Mouse (Mus musculus) brain, embryonic 18.5 days (tissue): ENCODE results near the gene Deup1.

Experiments
- DNase-seq: peaks from one replicate; pipeline ENCODE4 v3.0.0-alpha.2; 2012; ENCODE audit warnings: low read depth, low spot score

Deup1 gene

DNA sequence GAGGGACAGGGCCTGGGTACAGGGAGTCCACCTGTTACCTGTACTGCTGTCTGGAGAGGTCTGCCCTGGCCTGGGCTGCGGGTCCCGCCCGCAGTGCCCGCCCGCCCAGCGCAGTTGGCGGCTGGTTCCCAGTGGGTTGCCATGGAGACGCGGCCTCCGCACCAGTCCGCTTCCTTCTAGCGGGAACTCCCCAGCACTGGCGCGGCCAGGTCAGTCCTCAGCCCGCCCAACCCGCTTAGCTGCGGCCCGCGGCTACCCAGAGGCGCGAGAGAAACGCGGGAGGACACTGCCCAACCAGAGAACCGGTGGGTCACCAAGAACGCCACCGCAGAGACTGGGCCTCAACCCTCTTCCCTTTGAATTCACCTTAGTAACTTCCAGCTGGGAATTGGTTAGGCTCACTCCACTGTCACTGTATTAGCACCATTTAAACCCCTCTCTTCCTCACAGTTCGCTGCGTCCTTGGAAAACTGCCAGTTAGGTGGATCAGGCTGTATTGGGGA, at the start of gene Deup1:
Gene Deup1, minus strand, starts transcription at position 149 of the 503 bp plus-strand sequence.
- DNase-seq, result no peak

DNA sequence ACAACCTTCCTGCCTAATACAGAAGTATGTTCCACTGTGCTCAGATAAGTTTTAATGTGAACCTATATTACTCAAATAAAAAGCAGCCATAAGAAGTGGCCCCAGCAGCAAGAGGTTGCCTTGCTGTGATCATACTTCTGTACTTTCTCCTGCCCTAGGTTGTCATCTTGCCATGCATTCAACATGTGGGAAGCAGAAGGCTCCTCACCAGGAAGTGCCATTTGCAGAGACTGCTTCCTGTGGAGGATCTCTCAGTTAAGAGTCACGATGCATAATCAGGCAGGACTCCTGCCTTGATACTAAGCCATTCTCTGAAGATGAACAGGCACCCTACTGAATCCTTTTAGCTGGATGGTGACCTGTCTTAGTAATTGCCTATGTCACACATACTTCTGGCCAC, 44.5 kb upstream of the Deup1 start:
- no peak for DNase-seq

DNA sequence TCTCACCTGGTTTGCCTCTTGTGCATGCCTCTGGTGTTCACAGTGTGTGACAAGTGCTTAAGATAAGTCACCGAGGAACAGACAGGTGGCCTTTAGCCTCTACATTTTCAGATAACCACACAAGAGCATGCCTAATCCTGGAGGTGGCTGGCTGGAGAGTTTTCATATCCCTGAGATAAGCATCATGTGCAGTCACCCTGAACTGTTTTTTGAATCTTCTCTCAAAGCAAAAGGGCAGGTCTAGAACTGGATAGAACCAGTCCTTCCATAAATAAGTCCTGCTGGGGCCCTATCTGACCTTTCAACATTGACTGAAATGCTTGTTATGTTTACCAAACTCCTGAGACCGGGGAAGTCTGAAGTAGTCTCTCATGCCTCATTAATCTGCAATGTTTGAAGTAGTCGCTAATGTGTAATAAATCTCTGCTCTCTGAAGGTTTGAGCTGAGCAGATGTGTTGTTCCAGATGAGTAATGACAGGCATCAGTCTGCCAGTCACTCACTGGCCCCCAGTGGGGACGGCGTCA, 42.3 kb upstream of the Deup1 start:
- no peak for DNase-seq

DNA sequence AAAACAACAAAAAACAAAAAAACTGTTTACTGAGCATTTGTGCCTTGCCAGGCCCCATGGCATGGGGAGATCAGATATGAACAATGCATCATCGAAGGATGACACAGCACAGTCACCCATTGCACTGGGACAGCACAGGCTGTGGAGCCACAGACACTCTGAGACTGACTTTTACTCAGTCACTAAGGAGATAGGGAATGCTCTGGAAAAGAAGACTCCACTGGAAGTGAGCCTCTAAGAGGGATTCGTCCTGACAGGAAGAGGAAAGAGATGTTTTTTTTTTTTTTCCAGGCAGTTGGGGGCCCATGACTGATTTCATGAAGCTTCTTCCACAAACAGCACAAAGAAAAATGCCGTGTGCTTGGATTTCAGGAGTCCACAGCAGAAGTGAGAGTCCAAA, 41.7 kb upstream of the Deup1 start:
- DNase-seq, result no peak

DNA sequence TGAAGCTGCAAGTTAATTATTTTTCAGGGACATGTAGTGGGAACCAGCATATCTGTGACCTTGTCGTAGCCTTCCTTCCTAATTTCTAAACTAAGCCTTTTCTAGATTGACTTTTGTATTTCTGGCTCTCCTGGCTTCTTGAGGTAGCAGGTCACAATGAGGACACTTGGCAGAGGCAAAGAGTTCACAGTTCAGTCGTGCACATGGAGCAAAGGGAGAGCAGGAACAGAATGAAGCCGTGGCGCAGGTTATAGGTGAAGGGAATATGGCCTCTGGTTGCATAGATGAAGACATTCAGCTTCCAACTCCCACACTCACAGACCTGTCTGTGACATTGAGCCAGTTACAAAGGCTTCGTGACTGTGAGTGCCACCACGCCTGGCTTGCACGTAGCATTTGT, 36.9 kb upstream of the Deup1 start:
- no peak for DNase-seq

DNA sequence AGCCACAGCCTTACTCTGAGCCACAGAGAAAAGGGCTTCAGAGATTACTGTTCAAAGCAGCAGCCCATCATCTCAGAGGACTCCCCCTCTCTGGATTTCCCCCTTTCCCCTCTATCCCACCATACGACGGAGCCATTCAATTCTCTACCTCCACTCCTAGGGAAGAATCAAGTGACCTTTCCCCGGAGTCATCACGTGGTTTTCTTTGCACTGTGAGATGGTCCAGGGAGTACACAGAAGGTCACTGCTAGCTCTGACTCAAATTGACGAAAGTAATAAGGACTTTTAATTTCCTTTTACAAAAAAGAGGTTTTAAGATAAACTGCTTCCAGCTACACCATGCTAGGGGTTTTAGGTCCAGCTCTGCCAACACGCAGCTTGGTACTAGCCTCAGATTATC, 31.3 kb upstream of the Deup1 start:
- no peak for DNase-seq

DNA sequence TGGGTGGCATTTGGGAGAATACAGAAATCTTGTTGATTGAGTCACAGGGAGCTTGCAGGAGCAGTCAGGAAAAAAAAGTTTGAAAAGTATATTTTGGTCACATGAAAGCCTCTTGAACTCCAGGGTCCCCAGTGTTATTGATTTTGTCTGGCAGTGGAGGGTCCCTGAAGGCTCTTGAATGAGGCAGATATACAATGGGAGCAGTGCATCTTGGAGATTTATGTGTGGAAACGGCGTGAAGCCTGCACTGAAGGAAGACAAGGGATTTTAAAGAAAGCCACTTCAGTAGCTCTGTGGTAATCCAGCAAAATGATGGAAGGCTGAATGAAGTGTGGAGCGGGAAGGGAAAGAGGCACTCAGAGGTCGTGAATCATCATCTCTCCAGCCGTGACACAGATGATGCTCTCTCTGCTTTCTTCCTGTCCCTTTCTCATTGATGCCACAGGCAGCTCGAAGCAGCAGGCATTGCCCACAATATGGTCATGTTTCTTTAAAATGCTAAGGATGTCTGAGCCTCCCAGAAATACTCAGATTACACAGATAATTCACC, 30.6 kb upstream of the Deup1 start:
- DNase-seq, result no peak

DNA sequence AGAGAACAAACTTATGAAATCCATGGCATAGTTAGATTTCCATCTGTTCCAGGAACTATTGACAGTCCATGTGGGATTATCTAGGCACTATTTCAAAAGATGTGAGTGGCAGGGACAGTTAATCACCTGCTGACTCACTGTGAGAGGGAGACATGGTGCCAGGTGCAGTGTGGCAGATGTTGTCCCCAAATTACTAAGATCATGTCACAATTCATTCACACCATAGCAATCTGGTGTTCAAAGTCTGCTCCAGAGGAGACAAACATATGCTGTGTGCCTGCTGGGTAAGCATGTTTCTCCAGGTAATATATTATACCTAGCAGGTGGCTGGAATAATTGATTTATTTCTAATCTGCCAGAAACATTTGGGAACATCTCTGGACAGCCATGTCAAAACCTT, 25.3 kb upstream of the Deup1 start:
- DNase-seq, result no peak

DNA sequence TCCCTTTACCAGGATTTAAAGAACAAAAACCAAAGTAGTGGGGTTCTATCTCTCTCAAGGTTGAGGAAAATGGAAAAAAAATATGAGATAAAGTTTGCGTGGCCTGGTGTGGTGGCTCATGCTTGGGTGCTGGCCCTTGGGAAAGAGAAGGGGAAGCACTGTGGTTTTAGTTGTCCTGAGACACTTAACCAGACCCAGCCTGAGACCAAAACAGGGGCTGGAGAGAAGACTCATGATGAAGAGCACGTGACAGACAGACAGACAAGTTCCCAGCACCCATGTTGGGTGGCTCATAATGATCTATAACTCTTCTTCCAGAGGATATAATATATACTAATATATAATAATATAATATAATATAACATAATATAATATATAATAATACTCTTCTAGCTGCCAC, 22.2 kb upstream of the Deup1 start:
- no peak for DNase-seq

DNA sequence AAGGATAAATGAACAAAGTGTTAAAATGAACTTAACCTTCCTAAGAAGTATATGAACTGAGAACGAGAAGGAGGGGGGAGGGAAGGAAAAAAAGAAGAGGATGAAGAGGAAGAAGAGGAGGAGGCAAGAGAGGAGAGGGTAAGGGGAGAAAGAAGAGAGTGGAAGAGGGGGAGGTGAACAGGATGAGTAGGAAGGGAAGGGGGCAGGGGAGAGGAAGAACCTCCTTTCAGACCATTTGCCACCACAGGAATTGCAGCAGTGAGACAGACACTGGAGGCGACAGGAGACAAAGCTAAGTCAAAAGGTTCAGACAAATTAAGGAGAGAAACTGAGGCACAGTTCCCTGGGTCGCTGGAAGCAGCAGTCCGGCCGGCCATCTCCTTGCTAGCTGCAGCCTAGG, 349 bp downstream of the Deup1 start:
- DNase-seq, result no peak

DNA sequence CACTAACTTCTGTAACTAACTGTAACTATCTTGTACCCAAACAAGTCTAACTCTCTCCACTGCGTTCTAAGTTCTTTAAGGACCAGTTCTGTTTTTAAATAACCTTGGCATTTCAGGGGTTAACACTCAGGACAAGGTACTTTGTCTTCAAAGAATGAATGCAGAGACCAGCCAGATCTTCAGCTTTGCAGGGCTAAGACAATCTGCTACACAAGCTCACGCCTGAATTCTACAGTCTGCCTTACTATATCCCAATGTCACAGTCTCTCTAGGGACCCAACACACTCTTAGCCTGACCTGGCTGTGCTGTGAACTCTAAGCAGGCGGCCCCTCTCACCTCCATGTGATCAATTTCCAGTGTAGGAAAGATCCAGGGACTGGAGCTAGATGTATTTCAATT, 3.0 kb downstream of the Deup1 start:
- DNase-seq, result no peak

DNA sequence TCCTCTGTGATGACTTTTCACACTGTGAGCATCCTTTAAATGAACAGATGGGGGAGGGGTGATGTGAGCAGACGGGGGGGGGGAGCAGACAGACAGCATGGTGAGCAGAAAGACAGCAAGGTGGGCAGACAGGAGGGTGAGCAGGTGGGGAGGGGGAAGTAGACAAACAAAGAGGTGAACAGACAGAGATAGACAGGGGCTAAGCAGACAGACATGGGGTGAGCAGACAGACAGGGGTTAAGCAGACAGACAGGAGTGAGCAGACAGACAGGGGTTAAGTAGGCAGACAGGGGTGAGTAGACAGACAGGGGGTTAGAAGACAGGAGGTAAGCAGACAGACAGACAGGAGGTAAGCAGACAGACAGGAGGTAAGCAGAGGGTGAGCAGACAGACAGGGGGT, 8.0 kb downstream of the Deup1 start:
- no peak for DNase-seq

DNA sequence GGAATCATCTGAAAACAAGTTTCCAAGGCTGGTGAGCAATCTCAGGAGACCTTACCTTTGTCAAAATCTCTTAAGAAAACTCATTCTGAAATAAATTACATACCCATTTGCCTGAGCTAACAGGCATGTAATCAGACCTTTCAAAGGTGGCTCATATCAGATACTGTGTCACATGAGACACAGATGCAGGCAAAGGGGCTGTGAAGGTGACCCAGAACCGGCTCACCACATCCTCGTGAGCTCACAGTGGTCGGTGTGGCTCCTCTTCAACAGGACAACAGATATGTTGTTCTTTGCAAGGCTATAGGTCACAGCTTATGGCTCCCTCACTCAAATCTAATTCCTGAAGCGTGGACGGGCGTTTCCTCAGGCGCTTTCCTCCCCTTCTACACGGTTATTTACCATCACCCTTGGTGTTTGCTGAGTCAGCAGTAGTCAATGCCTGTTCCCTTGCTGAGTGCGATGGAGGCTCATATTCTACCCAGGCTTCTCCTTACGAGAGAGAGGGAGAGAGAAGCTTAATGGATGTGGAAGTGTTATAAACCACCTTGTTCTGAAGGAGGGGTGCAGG, 8.6 kb downstream of the Deup1 start:
- DNase-seq, result no peak

DNA sequence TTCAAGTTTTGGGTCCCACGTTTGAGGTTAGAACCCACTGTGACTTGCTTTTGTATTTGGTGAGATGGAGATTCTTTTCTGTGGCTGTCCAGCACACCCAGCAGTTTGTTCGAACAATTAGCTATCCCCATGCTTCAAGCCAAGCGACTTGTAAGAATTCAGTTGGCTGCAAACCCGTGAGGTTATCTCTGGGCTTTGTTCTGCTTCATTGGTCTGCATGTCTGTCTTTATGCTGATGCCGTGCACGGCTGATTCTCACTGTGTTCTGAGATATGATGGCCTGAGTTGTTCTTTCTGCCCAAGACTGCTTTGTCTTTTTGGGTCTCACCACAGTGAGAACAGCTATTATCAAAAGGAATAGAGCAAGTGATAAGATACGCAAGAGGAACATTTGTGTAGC, 10.7 kb downstream of the Deup1 start:
- no peak for DNase-seq

DNA sequence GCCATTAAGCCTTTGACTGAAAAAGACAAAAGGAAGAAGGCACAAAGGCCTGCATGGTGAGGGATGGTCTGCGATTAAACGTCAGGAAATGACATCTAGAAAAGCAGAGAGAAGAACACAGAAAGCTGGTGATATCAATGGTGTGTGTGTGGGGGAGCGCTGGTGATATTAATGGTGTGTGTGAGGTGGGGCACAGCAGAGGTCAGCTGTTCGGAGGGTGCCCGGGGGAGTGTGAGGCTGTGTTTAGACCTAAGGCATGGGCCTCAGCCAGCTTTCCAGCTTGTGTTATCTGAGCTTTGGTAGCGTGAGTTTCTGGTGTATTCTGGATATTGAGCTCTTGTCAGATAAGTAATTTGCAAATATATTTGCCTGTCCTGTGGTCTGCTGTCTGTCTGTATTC, 11.3 kb downstream of the Deup1 start:
- no peak for DNase-seq

DNA sequence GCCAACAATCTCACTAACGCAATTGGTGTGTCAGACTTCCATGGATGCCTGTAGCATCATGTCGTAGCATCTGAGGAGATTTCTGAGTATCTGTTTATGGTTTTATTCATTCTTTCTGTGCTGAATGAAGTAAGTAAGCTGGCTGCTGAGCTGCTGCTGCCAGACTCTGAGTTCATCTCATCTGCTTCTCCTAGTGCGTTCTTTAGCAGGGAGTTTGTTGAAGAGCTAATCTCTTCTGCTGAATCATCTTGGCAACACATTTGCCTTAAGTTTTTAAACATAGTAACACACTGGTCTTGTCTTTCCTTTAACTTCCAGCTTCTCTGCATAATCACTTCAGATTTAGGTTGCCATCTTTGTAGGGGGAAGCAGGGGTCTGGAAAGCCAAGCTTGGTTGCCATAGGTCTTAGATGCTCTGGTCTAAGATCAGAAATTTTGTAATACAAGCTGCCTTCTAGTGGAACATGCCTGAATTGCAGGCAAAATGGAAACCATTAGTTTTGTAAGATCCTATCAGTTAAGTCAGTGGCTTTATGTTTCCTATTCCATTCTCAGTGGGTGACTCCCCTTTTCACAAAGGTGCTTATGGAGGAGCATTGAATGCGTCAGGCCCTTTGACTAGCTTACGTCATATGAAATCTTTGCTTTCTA, 18.3 kb downstream of the Deup1 start:
- DNase-seq, result no peak

DNA sequence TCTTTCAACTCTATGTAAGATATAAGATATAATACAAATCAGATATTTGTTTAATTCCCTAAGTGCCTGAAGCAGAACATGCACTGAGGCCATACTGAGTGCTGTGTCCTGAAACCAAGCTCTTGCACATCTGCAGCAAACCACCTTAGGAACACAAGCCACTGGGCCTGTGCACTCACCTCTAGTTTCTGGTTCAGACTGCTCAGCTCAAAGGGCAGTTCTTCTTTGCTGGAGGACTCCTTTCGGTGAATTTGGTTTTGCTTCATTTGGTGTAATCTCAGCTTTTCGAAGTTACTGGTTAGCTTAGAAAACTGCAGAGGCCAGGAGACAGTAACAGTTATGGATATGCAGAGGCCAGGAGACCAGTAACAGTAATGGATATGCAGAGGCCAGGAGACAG, 20.1 kb downstream of the Deup1 start:
- DNase-seq, result no peak

DNA sequence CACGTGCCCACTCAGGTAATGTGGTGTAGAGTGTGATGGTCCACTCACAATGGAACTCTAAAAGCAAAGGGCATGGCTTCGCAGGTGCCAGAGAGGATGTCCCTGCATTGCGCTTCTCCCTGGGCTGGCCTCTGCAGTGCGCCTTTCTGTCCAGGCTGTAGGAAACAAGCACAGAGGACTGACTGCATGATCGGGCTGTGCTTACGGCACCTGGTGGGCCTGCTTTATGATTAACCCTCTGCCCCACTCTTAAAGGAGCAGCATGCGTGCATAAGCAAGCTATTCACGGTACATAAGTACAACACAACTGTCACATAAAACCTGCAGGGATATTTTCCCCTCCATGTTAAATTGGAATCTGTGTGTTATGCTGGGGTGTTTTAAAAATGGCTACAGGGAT, 24.6 kb downstream of the Deup1 start:
- DNase-seq, result no peak

DNA sequence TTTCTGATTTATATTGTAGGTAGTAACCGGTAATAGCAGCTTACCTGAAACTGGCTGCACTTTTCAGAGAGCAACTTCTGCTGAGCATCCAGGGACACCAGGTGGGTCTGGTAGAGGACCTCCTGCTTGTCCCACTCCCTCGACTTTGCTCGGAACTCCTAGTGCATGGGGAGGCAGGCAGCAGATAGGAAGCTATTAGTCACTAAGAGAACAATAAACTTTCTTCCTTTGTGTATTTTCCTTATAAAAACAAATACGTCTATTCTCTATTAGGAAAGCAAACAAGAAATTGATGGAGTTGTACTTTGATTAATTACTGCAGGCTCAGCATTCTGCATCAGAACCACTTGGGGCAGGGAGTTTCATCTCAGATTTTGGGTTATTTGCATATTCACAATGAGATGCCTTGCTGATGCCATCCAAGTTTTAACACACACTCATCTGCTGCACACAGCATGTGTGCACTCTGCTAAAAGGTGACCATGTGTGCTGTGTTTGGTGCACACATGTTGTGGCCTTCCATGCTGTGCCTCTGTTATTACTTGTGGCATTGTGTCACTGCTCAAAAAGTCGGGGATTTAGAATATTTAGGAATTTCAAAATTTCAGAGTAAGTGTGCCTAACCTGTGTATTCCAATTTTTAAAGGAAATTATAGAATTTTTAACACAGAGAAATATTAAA, 26.7 kb downstream of the Deup1 start:
- DNase-seq, result no peak

DNA sequence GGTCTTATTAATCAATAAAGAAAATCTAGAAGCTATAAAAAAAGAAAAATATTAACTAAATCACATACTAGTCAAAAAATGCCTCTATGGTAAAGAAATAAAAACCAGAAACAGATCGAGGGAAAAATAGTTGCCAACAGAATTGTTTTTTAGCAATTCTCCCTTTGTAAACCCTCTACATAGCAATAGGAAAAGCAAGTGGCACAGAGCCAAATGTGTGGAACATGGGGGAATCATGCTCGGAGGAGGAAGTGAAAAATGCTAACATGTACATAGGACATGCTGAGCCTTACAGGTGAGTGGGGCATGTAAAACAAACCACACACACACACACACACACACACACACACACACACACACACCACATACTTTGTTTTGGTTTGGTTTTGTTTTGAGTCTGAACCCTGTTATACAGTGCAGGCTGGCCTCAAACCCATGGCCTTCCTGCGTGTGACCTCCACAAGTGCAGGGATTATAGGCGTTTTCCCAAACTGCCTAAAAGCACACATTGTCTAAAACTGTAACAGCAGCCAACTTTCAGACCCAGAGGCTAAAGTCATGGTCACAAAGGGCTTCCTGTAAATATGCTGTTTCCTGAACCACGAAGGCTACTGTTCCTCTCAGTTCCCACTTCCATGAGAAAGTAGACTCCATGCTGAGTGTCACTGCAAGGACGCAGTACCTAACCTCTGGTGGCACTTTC, 27.4 kb downstream of the Deup1 start:
- DNase-seq, result no peak

DNA sequence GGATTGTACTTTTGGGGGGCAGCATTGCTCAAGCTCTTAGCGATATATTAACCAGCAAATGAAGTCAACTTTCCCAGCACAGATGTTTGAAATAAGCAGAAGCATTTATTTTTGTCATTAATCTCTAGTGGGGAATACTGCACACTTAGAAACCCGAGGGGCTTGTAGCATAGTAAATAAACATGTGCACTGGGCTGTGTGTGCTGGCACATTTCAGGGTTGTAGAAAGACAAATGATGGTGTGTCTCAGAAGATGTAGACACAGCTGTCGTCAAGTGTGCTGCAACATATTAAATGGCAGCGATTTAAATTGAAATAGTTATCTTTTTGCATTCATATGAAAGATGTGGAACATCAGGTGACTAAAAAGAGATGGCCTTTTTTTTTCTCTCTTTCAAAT, 31.1 kb downstream of the Deup1 start:
- no peak for DNase-seq

DNA sequence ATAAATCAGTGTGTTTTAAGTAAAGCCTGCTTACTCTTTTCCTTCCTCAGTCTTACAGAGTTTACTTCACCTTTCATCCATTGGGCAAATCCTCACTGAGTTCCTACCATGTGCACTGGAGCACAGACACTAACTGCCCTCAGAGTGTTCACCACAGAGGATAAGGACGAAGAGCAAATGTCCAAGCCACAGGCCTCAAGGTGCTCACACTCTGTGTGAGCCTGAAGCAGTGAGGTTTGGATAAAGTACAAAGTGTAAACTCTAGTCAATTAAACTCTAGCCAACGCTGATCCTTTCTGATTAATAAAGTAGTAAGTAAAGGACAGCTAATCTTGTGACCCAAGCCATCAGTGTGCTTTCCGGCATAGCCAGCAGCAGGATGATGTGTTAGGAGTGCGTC, 33.6 kb downstream of the Deup1 start:
- DNase-seq, result no peak
